Mouse (Mus musculus) frontal cortex, postnatal 10 days (tissue): Measurements from ENCODE around the gene Glod4.
A peak's percentile ranks its signal among the peaks of the same experiment; 100 is the strongest.
"Not testable (repeated sequence)": the region's sequence is repeated elsewhere in the genome, so short reads cannot be mapped to it uniquely, and the experiment has no call there.

Source experiments
- DNase-seq, 2 experiments: peaks; one replicate each; pipeline ENCODE4 v3.0.0; 2022; ENCODE audit warnings: low spot score in 2 of 2, mixed read lengths in 1 of 2

Glod4 gene

DNA sequence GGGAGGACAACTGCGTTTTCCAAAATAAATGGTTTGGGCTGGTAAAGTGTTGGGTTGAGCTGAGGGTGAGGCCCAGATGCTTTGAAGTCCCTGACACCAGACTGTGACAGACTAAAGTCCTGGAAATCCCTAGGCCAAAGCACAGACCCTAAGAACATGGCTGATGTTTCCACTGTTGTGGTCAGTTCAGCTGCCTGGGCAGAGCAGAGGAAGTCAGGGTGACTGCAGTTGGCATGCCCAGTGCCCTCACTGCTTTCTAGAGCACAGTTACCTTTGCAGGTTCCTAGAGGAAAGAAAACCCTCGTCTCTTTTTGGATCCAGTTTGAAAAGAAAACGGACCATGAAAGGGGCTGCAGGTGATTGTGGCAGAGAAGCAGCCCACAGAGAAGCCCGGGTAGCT is 13.9 kb upstream of the Glod4 start:
- no peak for DNase-seq

DNA sequence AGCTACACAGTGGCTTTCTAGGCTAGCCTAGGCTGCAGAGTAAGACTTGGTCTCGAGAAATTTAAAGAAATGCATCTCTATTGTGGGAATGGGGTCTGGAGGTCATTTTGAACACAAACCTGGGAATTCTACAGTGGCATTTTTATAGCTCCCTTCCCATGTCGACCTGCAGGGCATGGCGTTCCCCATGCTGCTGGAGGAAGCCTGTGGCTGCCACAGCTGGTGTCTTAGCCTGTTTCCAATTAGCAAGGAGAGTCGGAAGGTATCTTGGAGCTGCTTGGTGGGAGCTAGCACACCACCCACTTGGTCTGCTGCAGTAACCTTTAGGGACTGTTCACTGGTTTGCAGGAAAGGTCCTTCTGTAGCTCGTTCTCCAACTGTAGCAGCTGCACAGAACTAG is 12.6 kb upstream of the Glod4 start:
- no peak for DNase-seq

DNA sequence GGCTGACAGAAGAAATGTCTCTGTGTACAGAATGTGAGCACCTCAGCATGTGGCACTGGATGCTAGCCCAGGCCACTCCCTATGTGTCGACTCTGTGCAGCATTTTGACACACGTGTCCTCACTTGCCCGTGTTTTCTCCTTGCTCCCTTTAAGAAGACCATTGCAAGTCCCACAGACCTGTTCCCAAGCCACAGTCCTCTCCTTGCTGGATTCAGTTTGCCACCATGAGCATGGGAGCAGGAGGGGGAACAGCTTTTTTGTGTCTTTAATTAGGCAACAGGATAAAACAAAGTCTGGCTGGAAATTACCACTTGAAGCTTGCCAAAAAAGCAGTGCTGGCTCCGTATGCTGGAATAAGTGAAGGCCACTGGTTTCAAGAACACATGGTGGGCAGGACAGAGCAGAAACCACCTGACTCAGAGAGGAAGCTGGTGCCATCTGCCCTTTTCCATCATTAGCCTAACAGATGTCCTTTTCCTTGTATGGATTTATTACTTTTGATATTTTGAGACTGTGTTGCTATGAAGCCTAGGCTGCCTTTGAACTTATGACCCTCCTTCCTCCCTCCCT is 12.0 kb upstream of the Glod4 start:
- peak in 1 of 2 experiments; percentile 45 for DNase-seq

DNA sequence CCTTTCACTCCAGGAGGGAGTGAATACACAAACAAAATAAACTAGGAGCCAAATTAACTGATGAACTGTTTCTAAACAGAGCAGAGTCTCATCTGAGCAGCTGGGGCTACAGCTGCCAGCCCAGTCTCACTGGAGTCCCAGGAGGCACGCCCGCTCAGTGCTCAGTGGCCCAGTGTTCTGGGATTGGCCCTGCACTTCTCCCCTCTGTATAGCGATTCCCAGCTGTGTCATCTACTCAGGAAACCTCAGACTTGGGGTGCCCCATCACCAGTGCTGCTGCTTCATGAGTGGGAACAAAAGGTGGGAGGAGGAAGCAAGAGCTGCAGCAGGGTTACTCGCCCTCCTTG is 10.4 kb upstream of the Glod4 start:
- no peak for DNase-seq

DNA sequence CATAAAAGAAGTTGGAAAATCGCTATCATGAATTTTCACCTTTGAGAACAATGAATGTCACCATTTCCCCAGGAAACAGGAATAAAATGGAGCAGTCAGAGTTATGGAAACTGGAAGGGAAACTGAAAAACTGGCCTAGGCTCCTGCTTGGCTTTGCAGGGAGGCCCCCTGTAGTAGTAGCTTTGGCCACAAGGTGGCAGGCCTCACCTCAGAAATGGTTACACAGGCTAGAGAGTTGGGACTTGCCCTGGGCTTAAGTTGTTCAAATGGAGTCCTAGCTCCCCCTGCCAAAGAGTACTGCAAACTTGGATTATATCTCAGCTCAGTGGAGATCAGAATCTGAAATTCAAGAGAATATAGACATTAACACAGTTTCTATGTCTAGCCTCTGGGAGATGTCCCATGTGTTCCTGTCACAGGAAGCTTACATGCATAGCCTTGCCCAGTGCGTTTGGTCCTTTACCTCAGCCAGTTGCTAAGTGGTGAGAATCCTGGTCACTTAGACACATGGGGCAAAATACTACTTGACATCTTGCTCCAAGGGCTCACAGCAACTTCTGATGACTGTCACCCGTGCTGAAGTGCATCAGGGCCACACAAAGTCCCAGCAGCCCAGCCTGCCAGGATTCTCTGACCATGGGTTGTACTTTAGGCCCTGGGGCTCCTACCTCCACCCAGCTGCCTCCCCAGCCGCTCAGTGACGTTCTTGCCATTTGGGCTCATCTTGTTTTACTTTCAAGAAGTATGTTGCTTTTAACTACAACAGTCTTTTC is 9.8 kb upstream of the Glod4 start:
- peak; percentile 54 to 80 for DNase-seq

DNA sequence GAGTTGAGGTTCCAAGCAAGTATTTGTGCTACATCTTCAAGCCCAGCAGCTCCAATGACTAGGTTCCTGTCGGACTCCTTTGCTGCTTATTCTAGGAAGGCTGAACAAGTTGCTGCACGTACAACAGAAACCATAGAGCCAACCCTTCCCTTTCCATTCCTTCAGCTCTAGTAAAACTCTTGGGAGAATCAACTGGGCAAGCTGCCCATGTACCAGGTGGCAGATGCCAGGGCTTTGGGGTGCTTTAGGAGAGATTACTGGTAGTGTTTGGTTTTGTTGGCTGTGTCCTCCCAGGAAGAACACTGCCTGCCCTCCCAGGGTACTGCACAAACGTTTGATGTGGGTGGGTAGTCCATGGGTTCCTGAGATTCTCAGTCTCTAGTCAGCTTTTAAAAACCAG is 8.5 kb upstream of the Glod4 start:
- no peak for DNase-seq

DNA sequence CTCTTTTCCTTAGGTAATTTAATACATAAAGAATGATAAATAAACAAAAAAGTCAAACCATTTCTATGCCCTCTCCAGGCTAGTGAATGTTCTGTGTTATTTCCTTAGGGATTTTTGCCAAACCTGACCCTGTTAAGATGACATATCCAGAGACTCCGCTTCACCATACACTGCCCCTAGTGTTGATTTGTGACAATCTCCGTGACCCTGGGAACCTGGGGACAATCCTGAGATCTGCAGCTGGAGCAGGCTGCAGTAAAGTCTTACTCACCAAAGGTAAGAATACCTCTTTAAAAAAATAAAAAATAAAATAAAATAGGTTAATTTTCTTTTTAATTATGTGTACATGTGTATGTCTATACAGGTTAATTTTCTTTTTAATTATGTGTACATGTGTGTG is 3.7 kb upstream of the Glod4 start:
- DNase-seq: no peak

DNA sequence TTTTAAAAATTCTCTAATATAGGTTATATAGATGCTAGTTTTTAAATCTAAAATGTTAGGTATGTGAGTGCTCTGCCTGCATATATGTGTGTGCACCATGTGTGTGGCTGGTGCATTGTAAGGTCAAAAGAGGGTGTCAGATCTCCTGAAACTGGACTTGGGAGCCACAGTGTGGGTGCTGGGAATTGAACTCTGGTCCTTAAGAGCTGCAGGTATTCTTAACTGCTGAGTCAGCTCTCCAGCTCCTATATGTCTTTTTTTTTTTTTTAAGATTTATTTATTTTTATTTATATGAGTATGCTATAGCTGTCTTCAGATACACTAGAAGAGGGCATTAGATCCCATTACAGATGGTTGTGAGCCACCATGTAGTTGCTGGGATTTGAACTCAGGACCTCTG is 2.9 kb upstream of the Glod4 start:
- no peak for DNase-seq

DNA sequence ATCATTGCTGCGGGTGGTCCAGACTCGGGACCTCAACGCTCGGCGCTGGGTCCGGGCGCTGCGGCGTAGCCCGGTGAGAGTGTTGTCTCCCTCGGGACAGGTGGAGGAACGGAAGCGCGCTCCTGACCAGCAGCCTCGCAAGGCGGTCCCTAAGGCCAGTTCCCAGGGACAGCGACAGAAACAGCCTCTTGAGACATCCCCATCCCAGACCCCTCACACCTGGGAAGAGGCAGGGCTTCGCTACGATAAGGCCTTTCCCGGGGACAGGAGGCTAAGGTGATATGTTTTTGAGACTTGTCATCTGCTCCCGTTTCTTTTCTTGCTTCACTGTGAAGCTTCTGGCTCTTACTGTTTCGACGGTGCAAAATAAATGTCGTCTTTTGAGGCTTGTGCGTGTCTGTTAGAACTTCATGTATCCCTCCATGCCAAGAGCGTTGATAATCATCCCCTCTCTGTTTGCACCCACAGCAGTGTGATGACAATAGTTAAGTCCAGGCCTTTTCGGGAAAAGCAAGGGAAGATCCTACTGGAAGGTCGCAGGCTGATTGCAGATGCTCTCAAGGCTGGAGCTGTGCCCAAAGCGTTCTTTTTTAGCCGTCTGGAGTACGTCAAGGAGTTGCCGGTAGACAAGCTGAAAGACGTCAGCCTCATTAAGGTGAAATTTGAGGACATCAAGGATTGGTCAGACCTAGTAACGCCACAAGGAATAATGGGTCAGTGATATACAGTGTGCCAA is 454 bp upstream of the Glod4 start:
- no peak for DNase-seq

DNA sequence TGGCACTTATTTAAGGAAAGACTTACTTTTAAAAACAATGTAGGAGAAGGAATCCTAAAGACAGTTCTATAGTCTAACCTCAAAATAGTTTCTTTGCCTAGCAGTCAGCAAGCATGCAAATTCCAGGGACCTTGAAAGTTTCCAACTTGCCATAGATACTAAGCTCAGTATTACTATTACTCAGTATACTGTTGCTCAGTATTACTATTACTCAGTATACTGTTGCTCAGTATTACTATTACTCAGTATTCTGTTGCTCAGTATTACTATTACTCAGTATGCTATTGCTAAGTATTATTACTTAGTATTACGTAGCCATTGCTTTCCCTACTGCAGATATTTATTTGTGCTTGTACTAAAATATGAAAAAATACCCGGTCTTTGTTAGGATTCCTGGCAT is 3.8 kb downstream of the Glod4 start:
- no peak for DNase-seq

DNA sequence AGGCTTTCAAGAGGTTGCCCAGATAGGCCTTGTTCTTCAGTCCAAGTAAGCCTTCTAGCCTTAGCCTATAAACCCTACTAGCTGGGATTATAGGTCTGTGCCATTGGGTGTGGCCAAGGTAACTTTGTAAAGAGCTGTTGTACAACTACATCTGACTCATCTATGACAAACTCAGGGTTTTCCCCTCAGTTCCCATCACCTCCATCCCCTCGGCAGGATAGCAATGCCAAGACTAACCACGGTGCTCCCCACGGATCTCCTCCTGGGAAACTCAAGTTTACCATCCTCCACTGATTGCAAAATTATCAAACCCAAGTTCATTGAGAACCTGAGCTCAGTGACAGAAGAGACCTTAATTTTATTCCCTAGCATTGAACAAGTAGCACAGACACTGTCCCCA is 7.4 kb downstream of the Glod4 start:
- no peak for DNase-seq

DNA sequence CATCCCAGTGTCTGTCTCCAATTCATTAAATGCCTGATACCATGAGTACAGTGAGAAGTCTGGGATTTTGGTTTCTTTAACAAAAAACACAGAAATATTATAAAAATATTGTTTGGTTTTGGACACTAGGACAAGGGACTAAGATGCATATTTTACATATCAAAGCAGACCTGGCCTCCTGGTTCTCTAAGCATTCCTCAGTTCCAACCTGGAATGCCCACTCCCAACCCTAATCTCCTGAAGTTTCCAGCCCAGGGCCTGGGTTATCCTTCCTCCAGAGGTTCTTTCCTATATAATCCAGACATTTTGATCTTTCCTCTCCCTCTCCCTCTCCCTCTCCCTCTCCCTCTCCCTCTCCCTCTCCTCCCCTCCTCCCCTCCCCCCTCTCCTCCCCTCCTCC is 18.5 kb downstream of the Glod4 start:
- DNase-seq: no peak

DNA sequence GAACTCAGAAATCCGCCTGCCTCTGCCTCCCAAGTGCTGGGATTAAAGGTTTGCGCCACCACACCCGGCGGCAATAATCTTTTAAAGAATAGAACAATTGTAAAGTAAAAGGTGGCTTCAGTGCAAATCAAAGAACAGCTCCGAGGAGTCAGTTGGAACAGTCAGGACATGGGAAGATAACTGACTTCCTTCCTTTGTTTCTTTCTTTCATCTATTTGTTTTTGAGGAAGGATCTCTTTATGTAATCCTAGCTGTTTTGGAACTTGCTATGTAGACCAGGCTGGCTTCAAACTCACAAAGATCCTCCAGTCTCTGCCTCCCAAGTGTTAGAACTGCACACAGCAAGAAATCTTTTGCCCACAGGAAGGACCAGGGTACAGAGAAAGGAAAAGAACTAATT is 18.9 kb downstream of the Glod4 start:
- DNase-seq: no peak

DNA sequence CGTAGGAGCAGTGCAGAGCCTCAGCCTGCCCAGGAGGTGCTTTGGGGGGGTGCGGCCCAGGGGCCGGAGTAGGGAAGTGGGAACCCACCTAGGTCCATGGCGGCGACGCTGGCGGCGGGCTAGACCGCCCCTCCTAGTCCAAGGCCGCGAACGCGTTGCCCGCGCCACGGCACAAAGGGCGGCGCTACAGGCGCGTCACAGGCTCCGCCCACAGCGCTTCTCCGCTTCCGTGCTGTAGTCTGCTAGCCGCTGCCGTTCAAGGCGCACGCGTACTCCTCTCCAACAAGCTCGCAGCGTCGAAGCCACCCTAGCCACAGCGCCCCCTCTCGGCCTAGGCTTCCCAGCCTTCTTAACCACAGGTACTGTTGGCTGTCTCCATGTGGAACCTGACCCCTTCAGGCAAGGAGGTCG is 26.1 kb downstream of the Glod4 start, which contains the start of the genes Dbil5 and Gemin4:
TSS of gene Dbil5 (plus strand) at position 219 of the 411 bp plus-strand sequence.
TSS of gene Gemin4 (minus strand) at position 275 of the 411 bp plus-strand sequence.
- peak; percentile 92 to 95 for DNase-seq

DNA sequence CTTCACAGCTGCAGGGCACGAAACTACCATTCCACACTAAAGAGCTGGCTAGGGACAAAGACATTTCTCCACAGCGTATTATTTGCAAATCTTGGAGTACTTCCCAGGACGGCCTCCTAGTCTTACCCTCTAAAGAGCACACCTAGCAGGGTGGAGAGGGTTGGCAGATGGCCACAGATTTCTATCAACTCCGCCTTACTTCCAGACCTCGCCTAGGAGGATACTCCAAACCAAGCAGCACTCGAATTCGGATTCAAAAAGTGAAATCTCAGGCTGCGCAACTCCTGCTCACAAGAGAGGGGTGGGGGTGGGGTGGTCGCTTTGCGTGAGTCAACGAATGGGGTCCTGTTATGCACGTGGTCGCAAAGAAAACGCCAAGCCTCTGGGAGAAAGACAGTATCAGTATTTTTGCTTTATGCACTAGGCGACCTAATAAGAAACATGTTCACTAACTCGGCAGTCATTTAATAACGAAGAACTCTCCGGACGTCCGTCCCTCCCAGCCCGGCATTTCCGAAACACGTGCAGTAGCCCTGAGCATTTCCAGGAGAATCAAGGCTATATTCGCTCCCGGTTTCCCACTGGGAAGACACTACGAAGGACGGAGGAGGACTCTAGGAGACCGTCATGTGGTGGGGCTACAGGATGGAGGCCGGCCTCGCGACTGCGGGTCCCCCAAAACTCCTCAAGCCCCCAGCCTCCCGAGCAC is 26.7 kb downstream of the Glod4 start:
- no peak for DNase-seq

DNA sequence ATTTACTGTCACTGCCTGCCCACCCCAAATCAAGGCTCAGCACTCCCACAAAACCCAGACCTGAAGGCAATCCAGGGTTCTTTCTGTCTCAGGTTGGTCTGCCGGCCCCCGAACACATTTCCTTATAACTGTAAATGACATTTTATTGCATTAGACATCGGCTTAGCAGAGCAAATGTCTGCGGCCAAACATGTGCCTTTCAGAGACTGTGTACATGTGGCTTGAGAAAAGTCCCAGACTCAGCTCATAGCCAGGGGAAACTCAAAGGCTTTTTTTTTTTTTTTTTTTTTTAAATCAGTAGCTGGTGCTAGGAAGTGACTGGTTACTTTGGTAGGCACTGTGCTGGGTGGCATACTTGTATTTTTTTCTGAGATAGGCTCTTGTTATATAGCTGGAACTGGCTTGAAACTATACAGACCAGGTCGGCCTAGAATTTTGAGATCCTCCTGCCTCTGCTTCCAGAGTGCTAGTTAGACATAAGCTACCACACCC is 27.4 kb downstream of the Glod4 start:
- DNase-seq: no peak

DNA sequence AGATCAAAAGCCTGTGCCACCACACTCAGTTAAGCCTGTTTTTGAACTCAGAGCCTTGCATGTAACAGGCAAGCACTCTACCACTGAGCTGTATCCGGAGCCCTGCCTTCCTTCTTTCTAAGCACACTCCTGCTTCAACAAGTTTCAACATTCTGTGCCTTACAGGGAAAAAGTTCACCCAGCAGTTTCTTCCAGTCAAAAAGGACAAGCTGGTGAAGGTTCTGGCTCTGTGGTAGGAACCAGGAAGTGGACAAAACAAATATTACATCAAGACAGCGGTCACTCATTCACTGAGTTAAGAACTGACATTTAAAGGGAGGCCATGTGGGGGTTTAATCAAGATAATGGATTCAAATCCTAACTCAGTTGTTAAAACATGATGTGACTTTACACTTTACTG is 28.5 kb downstream of the Glod4 start:
- no peak for DNase-seq

DNA sequence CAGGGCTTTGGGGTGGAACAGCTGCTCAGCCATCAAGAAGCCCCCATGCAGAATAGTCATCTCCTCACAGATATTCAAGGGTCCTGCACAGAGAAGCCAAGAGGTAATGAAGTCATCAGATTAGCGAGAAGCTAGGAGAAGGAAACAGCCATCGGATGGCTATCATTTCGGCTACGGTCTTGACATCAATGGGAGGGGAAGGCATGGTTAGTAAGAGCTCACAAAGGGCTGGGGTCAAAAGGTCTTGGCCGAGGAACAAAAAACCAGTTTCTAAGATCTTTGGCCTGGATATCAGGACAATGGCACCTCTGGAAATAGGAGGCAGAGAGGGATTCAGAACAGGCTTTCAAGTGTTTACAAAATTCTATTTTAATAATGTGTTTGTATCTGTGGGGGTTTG is 29.7 kb downstream of the Glod4 start:
- no peak for DNase-seq

DNA sequence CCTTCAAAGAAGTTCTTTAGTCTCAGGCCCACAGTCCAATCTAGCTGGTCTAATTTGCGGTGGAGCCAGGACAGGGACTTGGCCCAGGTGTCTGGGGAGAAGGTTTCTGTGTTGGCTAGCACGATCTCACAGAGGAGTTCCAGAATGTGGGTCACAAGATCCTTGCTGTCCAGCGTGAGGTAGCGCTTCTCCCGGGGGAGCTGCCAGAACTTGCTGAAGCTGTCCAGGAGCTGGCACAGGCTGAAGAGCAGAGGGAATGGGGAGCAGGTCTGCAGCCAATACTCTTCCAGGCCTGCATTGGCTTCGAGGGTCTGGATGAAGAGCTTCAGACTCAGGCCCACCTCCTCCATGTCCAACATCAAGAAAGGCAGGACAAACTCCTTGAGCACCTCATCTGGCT is 31.9 kb downstream of the Glod4 start:
- not testable (repeated sequence) for DNase-seq

DNA sequence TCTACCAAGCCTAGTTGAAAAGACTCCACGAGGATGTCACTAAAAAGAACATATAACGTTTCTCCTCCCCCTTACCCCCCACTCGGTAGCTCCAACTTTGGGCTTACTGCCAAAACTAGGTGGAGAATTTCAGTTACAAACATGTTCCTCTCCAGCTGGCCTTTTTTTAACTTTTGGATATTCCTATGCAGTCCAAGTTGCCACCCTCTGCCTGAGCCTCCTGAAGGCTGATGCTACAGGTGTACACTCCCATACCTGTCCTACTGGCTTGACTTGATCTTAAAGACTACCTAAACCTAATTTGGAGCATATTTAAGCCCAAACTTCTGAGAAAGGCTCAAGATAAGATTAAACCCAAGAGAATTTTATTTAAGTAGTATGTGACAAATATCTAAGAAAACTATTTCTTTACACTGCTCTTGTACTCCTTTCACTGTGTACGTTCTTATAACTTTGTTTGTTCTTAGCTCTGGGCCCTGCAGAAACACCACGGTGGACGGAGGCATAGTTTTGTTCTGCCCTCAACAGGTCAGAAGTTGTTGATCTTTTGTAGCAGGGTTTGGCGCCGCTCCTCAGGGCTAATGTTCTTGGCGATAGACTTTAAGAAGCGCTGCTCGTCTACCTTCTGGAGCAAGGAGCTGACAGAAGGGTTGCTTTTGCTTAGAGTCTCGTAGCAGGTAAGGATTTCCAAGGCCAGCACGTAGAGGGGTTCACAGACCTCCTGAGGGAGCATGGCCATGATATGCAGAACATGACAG is 33.1 kb downstream of the Glod4 start:
- no peak for DNase-seq

DNA sequence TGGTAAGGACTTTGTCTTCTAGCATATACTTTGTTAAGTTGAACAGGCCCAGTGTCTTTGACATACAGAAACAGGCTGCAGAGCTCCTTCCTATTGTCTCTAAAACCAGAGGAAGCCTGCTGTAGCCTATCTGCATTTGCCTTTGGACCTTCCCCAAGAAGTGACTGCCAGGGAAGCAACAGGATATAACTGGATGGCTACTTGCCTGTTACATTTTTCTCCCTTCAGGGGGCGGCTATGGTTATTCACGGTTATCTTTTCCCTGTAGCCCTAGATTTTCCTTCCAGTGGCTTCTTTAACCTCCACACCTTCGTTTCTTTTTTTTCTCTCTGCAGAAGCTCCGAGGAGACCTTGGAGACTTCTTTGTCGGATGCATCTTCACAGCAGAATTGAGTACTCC is 36.7 kb downstream of the Glod4 start:
- no peak for DNase-seq
